Mouse (Mus musculus) embryonic facial prominence, embryonic 14.5 days (tissue): ENCODE data around the gene Cacna1e. TPM values are rescaled to one million over a fixed set of nuclear protein-coding genes. Genes with fewer than 3 reads are reported as not detected.

Experiments
- ATAC-seq: fragments of 200-750 bp; cut with Nextera tagmentation; 2 replicates; pipeline ENCODE4 v1.8.0; 2017; ENCODE audit warnings: low read depth, moderate number of reproducible peaks, moderate TSS enrichment
- DNase-seq: peaks from one replicate; pipeline ENCODE4 v3.0.0-alpha.2; 2015; ENCODE audit warnings: low spot score
- H3K27ac ChIP-seq: fragments of 300-500 bp; sonication (generic); replicated peaks from 2 replicates; pipeline ENCODE4 v1.5.1; 2014; ENCODE audit warnings: low read depth, mild to moderate bottlenecking, low read length, moderate library complexity
- H3K27me3 ChIP-seq: fragments of 300-500 bp; sonication (generic); replicated peaks from 2 replicates; pipeline ENCODE4 v1.6.1; 2014; ENCODE audit warnings: low read length; ENCODE audit not compliant: control insufficient read depth, insufficient read depth
- H3K36me3 ChIP-seq: fragments of 300-500 bp; sonication (generic); 2 replicates; pipeline ENCODE4 v1.6.1; 2014; ENCODE audit warnings: low read length, mixed read lengths; ENCODE audit not compliant: control insufficient read depth, insufficient read depth
- H3K4me1 ChIP-seq: fragments of 300-500 bp; sonication (generic); 2 replicates; pipeline ENCODE4 v1.6.1; 2014; ENCODE audit warnings: antibody characterized with exemption, low read length; ENCODE audit not compliant: control insufficient read depth, insufficient read depth
- H3K4me2 ChIP-seq: fragments of 300-500 bp; sonication (generic); 2 replicates; pipeline ENCODE4 v1.6.1; 2014; ENCODE audit warnings: low read depth, mild to moderate bottlenecking, low read length, moderate library complexity, mixed read lengths
- H3K4me3 ChIP-seq: fragments of 300-500 bp; sonication (generic); 2 replicates; pipeline ENCODE4 v1.5.1; 2014; ENCODE audit warnings: low read depth, mild to moderate bottlenecking, low read length
- H3K9ac ChIP-seq: fragments of 300-500 bp; sonication (generic); 2 replicates; pipeline ENCODE4 v1.6.1; 2014; ENCODE audit warnings: low read depth, mild to moderate bottlenecking, low read length, moderate library complexity, mixed read lengths
- H3K9me3 ChIP-seq: fragments of 300-500 bp; sonication (generic); 2 replicates; pipeline ENCODE4 v1.6.1; 2016; ENCODE audit warnings: low read length; ENCODE audit not compliant: control insufficient read depth
- WGBS: fragments of 180-500 bp; shearing (Covaris S2); extraction: QIAGEN DNeasy Blood & Tissue Kit; methylation state at CpG from one replicate; pipeline ENCODE4 v1.1.7; 2014; 5-methylcytosine and 5-hydroxymethylcytosine counted together
- polyA plus RNA-seq: library from polyadenylated mRNA; unstranded; fragments of >200 nt; fragmentation: Nextera tagmentation; extraction: Ambion mirVana; gene quantifications from 2 replicates; pipeline ENCODE4 v1.2.1, GENCODE M21; 2014

The Cacna1e gene
- polyA plus RNA-seq, 1 experiment from 2014 or later: 0.99 TPM

DNA sequence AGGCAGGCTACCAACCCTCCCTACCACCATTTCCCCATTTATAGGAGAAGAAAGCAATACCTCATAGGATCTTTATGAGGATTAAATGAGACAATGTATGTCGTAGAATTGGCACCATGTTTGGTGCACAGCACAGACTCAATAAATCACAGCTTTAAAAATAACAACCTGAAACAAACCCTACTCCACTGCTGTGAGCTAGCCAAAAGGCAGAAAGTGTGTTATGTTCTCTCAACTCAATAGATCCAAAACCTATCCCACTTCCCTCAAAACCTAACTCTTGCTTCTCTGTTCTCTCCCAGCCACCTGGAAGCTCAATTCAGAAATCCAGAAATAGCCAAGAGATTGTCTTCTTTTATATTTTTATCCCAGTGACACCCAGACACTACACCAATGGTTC lies 331.2 kb downstream of the Cacna1e start:
- Histone ChIP-seq H3K4me3 (no peak overlapping the region), H3K4me2 (no peak overlapping the region), H3K9ac (no peak overlapping the region), H3K36me3 (no peaks in the 10 kb centered on the region), H3K27ac (no peak overlapping the region), H3K27me3 (no peaks in the 10 kb centered on the region), H3K9me3 (no peaks in the 10 kb centered on the region), H3K4me1 (no peaks in the 10 kb centered on the region)
- ATAC-seq (no peak), DNase-seq (no peak)
- 89% methylated on average over 1 of the region's 1 CpGs for WGBS

DNA sequence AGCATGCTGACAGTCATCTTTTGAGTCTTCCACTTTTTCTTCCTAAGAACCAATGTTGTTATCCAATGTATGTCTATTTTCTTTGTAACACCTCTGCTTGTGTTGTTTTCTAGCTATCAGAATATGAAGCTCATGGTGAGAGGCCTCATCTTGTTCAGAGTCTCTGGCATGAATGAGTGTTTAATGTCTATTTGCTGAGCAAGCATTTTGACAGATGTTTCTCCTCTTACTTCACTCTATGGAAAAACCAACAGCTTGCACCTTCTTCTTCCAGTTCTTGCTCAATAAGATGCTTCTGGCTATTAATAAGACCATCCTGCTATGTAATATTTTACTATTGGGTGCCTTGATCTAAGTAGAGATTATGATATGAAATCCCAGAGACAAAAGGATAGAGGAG lies 346.9 kb downstream of the Cacna1e start:
- Histone ChIP-seq H3K36me3 (no peaks in the 10 kb centered on the region), H3K9me3 (no peaks in the 10 kb centered on the region), H3K27me3 (no peaks in the 10 kb centered on the region), H3K4me2 (no peak overlapping the region), H3K4me1 (peaks cover 8% of the 10 kb centered on the region; the same call in 1 of the 2 replicates), H3K9ac (no peak overlapping the region), H3K4me3 (no peak overlapping the region), H3K27ac (no peak overlapping the region)
- no peak for DNase-seq
- ATAC-seq: no peak

DNA sequence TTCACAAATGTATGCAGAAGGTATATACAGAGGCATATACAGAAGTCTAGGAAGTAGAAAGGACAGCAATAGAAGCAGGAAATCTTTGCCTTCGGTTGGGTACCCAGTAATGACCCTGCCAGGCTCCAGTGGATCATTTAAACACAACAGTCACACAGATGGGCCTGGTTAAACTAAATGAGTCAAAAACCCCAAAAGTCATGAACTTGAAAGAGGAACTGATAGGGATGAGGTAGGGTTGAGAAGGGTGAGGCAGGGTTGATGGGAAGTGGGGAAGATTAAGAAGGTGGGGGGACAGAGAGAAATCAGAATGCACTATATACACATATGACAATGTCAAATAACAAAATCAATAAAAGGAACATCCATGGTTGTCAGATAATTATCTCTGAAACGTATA lies 347.5 kb downstream of the Cacna1e start:
- DNase-seq (no peak), ATAC-seq (no peak)
- H3K4me1 ChIP-seq: peaks cover 8% of the 10 kb centered on the region; the same call in 1 of the 2 replicates
- no peaks in the 10 kb centered on the region for H3K36me3 ChIP-seq
- H3K4me2 ChIP-seq: no peak overlapping the region
- H3K27me3 ChIP-seq: no peaks in the 10 kb centered on the region
- H3K9ac ChIP-seq: no peak overlapping the region
- no peak overlapping the region for H3K27ac ChIP-seq
- 74% methylated on average over 2 of the region's 2 CpGs for WGBS
- H3K4me3 ChIP-seq: no peak overlapping the region
- no peaks in the 10 kb centered on the region for H3K9me3 ChIP-seq

DNA sequence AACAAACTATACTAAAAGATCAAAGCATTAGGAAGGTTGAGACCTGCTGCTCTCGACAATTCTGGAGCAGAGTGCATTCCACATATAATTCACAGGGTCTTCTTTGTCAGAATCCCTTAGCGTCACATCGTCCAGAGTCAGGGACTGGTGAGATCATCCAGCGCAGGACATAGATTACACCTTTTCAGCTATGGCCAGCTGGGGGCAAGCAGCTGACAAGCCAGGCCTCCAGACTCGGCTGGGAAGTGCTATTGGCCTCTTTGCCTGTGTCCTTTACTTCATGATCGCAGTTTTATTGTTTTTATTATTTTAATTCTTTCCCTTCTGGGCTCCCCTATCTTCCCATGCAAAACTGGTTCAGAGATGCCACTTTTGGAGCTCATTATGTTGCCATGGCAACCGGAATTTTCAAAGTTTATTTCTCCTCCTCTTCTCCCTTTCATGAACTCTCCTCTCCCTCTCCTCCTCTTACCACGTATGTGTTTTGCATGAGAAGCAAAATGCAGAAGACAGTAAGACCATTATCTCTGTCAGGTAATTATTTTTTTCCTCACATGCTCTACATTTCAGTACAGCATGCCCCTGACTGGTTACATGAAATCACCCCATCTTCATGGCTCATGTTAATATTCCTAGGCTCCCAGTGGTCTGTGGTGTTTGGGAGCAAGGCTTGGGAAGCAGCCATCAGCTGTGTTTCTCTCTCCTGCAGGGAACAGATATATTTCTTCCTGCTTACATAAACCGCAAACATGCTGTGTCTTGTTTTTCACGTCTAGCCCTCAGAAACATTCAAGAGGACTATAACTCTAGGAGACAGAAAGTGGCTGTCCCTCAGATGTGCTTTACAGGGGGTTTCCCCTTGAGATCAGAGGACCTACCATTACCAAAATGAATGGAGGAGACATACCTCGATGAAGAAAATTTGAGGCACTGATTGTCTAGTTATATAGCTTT lies 351.0 kb downstream of the Cacna1e start:
- no peak overlapping the region for H3K27ac ChIP-seq
- 50% methylated on average over 11 of the region's 11 CpGs for WGBS
- peak; percentile 7 for DNase-seq

DNA sequence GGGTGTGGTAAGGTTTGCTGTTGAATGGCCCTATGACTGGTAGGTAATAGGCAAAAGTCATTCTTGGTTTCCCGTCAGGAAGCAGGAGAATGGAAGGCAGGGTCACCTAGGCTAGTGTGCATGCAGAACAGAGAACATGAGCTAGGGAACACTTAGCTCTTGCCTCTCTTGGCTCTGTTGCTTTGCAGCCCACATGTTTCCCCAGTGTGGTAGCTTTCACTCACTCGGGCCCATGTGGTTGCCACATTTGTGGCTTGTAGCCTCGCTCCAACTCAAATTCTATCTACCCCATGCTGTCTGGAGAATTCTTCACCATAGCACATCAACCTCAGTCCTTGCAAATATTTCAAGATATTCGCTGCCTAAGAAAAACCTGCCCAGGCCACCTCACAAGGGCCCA lies 354.6 kb downstream of the Cacna1e start:
- WGBS: 72% methylated on average over 4 of the region's 4 CpGs

More for the DNA sequence above, 351.0 kb downstream of the Cacna1e start:
- H3K27me3 ChIP-seq: no peaks in the 10 kb centered on the region
- H3K36me3 ChIP-seq: no peaks in the 10 kb centered on the region
- no peaks in the 10 kb centered on the region for H3K9me3 ChIP-seq
- H3K9ac ChIP-seq: no peak overlapping the region
- H3K4me2 ChIP-seq: no peak overlapping the region
- H3K4me1 ChIP-seq: peaks cover 8% of the 10 kb centered on the region; the same call in 1 of the 2 replicates
- no peak overlapping the region for H3K4me3 ChIP-seq
- no peak for ATAC-seq

DNA sequence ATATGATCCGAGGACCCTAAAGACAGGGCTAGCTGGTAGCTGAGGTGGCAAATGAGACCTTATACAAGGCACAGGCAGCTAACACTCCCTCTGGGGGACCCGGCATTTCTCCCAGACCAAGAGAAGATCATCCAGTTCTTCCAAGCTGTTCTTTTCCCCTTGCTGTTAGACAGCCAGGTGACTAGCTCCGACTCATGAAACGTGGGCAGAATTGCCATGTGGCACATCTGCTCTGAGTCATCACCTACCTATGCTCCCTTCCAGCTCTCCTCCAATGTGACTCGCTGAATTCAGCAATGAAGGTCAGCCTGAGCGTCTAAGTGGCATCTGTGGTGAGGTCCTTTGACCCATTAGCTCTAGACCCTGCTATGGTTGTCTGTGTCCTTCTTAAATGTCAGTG lies 355.5 kb downstream of the Cacna1e start:
- Histone ChIP-seq H3K4me3 (no peak overlapping the region), H3K27me3 (no peaks in the 10 kb centered on the region), H3K4me2 (no peak overlapping the region), H3K27ac (no peak overlapping the region), H3K9ac (no peak overlapping the region), H3K36me3 (no peaks in the 10 kb centered on the region), H3K4me1 (peaks cover 8% of the 10 kb centered on the region; the same call in 1 of the 2 replicates), H3K9me3 (no peaks in the 10 kb centered on the region)
- ATAC-seq (no peak), DNase-seq (no peak)
- 86% methylated on average over 5 of the region's 6 CpGs for WGBS

More for the DNA sequence above, 354.6 kb downstream of the Cacna1e start:
- no peak overlapping the region for H3K4me2 ChIP-seq
- no peak overlapping the region for H3K4me3 ChIP-seq
- no peaks in the 10 kb centered on the region for H3K9me3 ChIP-seq
- no peak overlapping the region for H3K27ac ChIP-seq
- ATAC-seq: no peak
- no peaks in the 10 kb centered on the region for H3K36me3 ChIP-seq
- no peak overlapping the region for H3K9ac ChIP-seq
- peaks cover 8% of the 10 kb centered on the region; the same call in 1 of the 2 replicates for H3K4me1 ChIP-seq
- H3K27me3 ChIP-seq: no peaks in the 10 kb centered on the region
- peak; percentile 16 for DNase-seq

DNA sequence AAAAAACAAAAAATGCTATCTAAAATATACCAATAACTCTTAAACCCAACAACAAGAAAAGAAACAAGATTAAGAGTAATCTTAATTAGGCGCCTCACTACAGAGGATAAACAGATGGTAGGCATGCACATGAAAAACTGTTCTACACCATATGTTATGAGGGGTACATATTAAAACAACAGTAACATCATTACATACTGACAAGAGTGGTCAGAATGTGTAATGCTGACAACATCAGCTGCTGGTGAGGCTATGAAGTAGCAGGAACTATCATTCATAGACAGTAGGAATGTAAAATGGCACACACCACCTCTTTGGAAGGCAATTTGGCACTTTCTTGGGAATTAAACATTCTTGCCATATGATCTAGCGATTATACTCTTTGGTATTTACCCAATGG lies 363.6 kb downstream of the Cacna1e start:
- Histone ChIP-seq H3K4me1 (no peaks in the 10 kb centered on the region), H3K4me3 (no peak overlapping the region), H3K27me3 (no peaks in the 10 kb centered on the region), H3K36me3 (no peaks in the 10 kb centered on the region), H3K9me3 (no peaks in the 10 kb centered on the region), H3K9ac (no peak overlapping the region), H3K27ac (no peak overlapping the region), H3K4me2 (no peak overlapping the region)
- DNase-seq (no peak), ATAC-seq (no peak)
- 87% methylated on average over 2 of the region's 2 CpGs for WGBS

DNA sequence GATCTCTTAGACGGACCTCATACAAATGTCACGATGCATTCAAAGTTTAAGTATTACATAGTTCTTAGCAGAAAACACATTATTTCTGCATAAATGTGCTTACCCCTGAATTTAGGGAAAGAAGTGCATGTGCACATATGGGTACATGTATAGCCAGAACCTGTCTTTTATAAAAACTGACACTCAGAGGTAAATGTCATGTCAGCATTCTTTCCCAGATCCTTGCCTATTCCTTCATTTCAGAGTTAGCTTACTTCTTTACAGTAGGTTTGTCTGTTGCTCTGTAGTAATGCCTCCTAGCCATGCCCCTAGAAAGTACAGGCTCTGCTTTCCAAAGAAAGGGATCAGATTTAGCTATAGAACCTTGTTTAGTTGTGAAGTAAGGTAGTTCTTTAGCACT lies 369.0 kb downstream of the Cacna1e start:
- no peak for ATAC-seq
- no peaks in the 10 kb centered on the region for H3K36me3 ChIP-seq
- no peak for DNase-seq
- H3K9me3 ChIP-seq: no peaks in the 10 kb centered on the region
- no peak overlapping the region for H3K4me3 ChIP-seq
- no peaks in the 10 kb centered on the region for H3K4me1 ChIP-seq
- no peak overlapping the region for H3K9ac ChIP-seq
- no peak overlapping the region for H3K27ac ChIP-seq
- 88% methylated on average over 2 of the region's 2 CpGs for WGBS
- no peak overlapping the region for H3K4me2 ChIP-seq
- H3K27me3 ChIP-seq: no peaks in the 10 kb centered on the region

DNA sequence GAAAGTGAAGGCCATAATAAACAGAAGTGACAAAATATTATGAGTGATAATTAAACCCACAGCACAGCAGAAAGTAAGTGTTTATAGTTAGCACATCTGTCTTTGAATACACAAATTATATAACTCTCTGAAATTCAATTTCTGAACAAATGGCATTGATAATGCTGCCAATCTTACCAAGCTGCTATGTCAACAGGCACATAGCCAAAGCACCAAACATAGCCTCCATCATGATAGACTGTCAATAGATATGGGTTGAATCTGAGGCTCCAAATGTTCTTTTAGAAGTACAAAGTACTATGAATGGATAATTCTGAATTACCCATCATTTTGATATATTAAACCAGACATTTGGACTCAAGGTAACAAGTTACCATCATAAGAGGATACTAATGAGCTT lies 372.6 kb downstream of the Cacna1e start:
- Histone ChIP-seq H3K27me3 (no peaks in the 10 kb centered on the region), H3K4me2 (no peak overlapping the region), H3K27ac (no peak overlapping the region), H3K36me3 (no peaks in the 10 kb centered on the region), H3K9me3 (no peaks in the 10 kb centered on the region), H3K4me1 (no peaks in the 10 kb centered on the region), H3K4me3 (no peak overlapping the region), H3K9ac (no peak overlapping the region)
- DNase-seq (no peak), ATAC-seq (no peak)
